Mouse (Mus musculus) embryonic fibroblast, embryonic 13.5 days (primary cell): ENCODE data around the gene Tma16.

Experiments
- CTCF ChIP-seq: IDR thresholded peaks from 2 replicates; pipeline ENCODE4 v1.5.1; 2011; ENCODE audit warnings: mild to moderate bottlenecking, control low read depth, low read length, moderate library complexity, borderline replicate concordance; ENCODE audit not compliant: insufficient read depth
- POLR2A ChIP-seq: IDR thresholded peaks from 2 replicates; pipeline ENCODE4 v1.6.1; 2011; ENCODE audit warnings: low read depth, mild to moderate bottlenecking, control low read depth, low read length, moderate library complexity

GRCm38 (mm10) chr8:66430639-66431038 lies 55.7 kb downstream of the Tma16 start:
- TF ChIP-seq CTCF (no peak), POLR2A (no peak)
